Mouse (Mus musculus) CH12.LX (cell line): ENCODE measurements at regions not wholly inside any gene's neighbourhood (a gene's known extent, or its start where the extent isn't known, plus 50 kb on each side); places are given as distances from the start of the nearest gene placed in this dataset.
"Not testable (repeated sequence)": the region's sequence is repeated elsewhere in the genome, so short reads cannot be mapped to it uniquely, and the experiment has no call there.

Experiments used
- DNase-seq: peaks from one replicate; pipeline ENCODE4 v3.0.0-alpha.2; 2013; ENCODE audit errors: extremely low read depth
- H3K27ac ChIP-seq: 2 replicates; pipeline ENCODE4 v1.5.1; 2012; ENCODE audit warnings: low read depth, mild to moderate bottlenecking, control low read depth, moderate library complexity; ENCODE audit not compliant: insufficient read depth
- H3K27me3 ChIP-seq: replicated peaks from 2 replicates; pipeline ENCODE3; 2012; ENCODE audit warnings: inconsistent platforms
- H3K36me3 ChIP-seq, 2 experiments: replicated peaks in 1 of 2; 2 replicates each; pipeline versions ENCODE3 to v1.6.1; 2012; ENCODE audit warnings: inconsistent platforms in 1 of 2, low read length in 1 of 2, mild to moderate bottlenecking in 1 of 2, mixed read lengths in 1 of 2, moderate library complexity in 1 of 2; ENCODE audit not compliant: control insufficient read depth in 1 of 2, insufficient read depth in 1 of 2
- H3K4me1 ChIP-seq, 2 experiments: 2 replicates each; pipeline ENCODE4 v1.6.1; 2012; ENCODE audit warnings: inconsistent platforms in 1 of 2, moderate library complexity in 1 of 2; ENCODE audit not compliant: insufficient read depth in 2 of 2, control insufficient read depth in 1 of 2
- H3K4me2 ChIP-seq: 2 replicates; pipeline ENCODE4 v1.6.1; 2012; ENCODE audit warnings: low read depth, mild to moderate bottlenecking, control low read depth; ENCODE audit not compliant: poor library complexity, insufficient read depth, severe bottlenecking
- H3K4me3 ChIP-seq, 3 experiments: fragments of 150-350 bp in 1 of 3; sonication (generic) in 1 of 3; replicated peaks in 1 of 3; 2 replicates each; pipeline versions ENCODE3 to v1.5.1; 2011 to 2012; ENCODE audit warnings: low read depth in 2 of 3, low read length in 2 of 3, mild to moderate bottlenecking in 2 of 3, moderate library complexity in 2 of 3, control low read depth in 1 of 3, improper control_type of control experiment in 1 of 3, inconsistent platforms in 1 of 3, mixed read lengths in 1 of 3; ENCODE audit not compliant: poor library complexity in 1 of 3
- H3K79me2 ChIP-seq: replicated peaks from 2 replicates; pipeline ENCODE4 v1.6.1; 2012; ENCODE audit warnings: mild to moderate bottlenecking, moderate library complexity; ENCODE audit not compliant: control insufficient read depth, poor library complexity, insufficient read depth, severe bottlenecking; ENCODE audit errors: extremely low read depth
- H3K9ac ChIP-seq: 2 replicates; pipeline ENCODE4 v1.6.1; 2012; ENCODE audit warnings: low read depth, mild to moderate bottlenecking, control low read depth, moderate library complexity; ENCODE audit not compliant: insufficient read depth
- H3K9me3 ChIP-seq: replicated peaks from 2 replicates; pipeline ENCODE3; 2012; ENCODE audit warnings: low read length, inconsistent platforms, mixed read lengths
- dilution Hi-C: fragments of 300-500 bp; cut with MboI; formaldehyde crosslinking; loops from 2 replicates; pipeline ENCODE4 v1.14.3; 2020; ENCODE audit warnings: low sequenced_read_pairs; ENCODE audit not compliant: extremely low pct_unique_long_range_greater_than_20kb, extremely low pct_ligation_motif_present
- in situ Hi-C: fragments of 300-500 bp; cut with MboI; formaldehyde crosslinking; loops from 3 replicates; pipeline ENCODE4 v1.14.3; 2019; ENCODE audit warnings: low sequenced_read_pairs, low pct_ligation_motif_present, low pct_unique_long_range_greater_than_20kb, mixed read lengths

DNA sequence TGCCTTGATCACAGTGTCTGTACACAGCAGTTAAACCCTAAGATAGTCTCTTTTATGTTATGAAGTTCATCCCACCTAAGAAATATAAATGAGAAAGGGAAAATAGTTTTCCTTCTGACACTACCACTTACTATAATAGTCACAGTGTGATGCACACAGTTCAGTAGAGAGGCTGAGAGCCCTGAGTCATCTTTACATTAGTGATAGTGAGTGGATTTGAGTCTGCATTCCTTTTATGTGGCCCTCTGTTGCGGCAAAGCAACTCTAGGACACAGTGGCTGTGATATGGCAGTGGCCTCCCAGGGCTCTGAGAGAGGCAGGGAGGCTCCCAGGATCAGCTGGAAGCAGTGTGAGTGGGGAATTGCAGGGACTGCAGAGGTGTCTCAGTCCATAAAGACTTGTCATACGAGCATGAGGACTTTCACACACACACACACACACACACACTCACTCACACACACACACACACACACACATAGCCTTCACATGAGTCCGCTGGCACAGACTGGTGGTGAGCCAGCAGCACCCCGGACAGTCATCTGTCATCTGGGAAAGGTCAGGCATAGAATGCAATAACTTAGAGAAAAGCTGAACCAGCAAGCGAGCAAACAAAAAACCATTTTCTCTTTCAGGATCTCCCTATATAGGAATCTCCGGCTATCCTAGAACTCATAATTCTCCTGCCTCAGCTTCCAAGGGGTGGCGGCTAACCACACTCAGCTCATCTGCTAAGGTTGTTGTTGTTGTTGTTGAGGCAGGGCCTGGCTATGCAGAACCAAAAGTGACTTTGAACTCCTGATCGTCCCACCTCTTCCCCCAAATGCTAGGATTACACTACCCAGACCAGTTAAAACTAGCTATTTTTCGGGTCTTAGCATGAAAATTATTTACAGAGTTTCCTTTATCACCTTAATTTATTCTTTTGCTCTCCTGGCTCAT is 102.3 kb downstream of the Ero1lb start:
- H3K79me2 ChIP-seq, H3K27me3 ChIP-seq, H3K4me2 ChIP-seq, H3K36me3 ChIP-seq, H3K4me1 ChIP-seq, H3K27ac ChIP-seq, H3K9me3 ChIP-seq, H3K4me3 ChIP-seq, in situ Hi-C loops, DNase-seq, dilution Hi-C loops, H3K9ac ChIP-seq: not testable (repeated sequence)

DNA sequence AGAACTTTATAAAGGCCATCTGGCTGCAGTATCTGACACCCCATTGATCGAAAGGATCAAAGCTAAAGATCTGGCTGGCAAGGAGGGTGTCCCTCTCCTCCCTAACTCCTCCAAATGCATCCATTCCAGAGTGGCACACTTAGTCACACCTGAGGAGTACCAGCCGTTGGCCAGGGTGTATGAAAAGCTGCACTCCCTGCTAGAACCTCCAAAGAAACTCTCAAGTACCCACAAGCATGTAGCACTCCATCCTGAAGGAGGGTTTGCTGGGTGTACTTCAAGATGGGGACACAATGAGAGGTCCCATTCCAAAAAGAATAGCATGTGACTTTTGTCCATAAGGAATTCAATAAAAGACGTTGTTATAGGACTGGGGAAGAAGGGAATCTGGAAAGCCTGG is 100.4 kb downstream of the Ero1lb start:
- H3K9ac ChIP-seq, H3K4me1 ChIP-seq, H3K9me3 ChIP-seq, H3K27ac ChIP-seq, H3K79me2 ChIP-seq, H3K4me3 ChIP-seq, DNase-seq, H3K27me3 ChIP-seq, H3K36me3 ChIP-seq, dilution Hi-C loops, in situ Hi-C loops, H3K4me2 ChIP-seq: not testable (repeated sequence)
